Mouse (Mus musculus): ENCODE measurements around the gene Wdr24.

GRCm38 (mm10) chr17:25794998-25795397, 28.4 kb upstream of the Wdr24 start:
- TF ChIP-seq CTCF (conservative IDR thresholded peaks at IDR 0.05; ENCODE audit: low read length) (no peak), POU5F1 (IDR thresholded peaks at IDR 0.05; ENCODE audit: borderline replicate concordance, low read length) (no peak)

Data from E14TG2a.4 (cell line).